Mouse (Mus musculus): ENCODE data around the gene Gstt4. TPM values are rescaled to one million over a fixed set of nuclear protein-coding genes. Genes with fewer than 3 reads are reported as not detected.
A peak's percentile ranks its signal among the peaks of the same experiment; 100 is the strongest.
"Not testable (repeated sequence)": the region's sequence is repeated elsewhere in the genome, so short reads cannot be mapped to it uniquely, and the experiment has no call there.

Gene Gstt4
- polyA plus RNA-seq (2014; fragmentation: Nextera tagmentation; extraction: Ambion mirVana): not detected in 2 replicates

- Histone ChIP-seq H3K4me1 (replicated peaks; ENCODE audit: control insufficient read depth, insufficient read depth, low read length) (no peaks in the 10 kb centered on the region), H3K36me3 (ENCODE audit: control insufficient read depth, insufficient read depth, low read length) (no peaks in the 10 kb centered on the region), H3K9ac (ENCODE audit: low read depth, low read length) (no peak within 1 kb of the TSS), H3K27ac (ENCODE audit: low read depth, low read length) (no peak within 1 kb of the TSS), H3K4me3 (ENCODE audit: low read depth, low read length) (no peak within 1 kb of the TSS), H3K4me2 (replicated peaks; ENCODE audit: low read depth, low read length) (no peak within 1 kb of the TSS), H3K27me3 (ENCODE audit: control insufficient read depth, insufficient read depth, low read length) (no peaks in the 10 kb centered on the region), H3K9me3 (ENCODE audit: control insufficient read depth, low read length) (no peaks in the 10 kb centered on the region)
- ATAC-seq (ENCODE audit: low FRiP score) (no peak), DNase-seq (ENCODE audit: low spot score) (no peak)
- WGBS: 95% methylated on average over 2 of the region's 2 CpGs
Measured at GRCm38 (mm10) chr10:75822443-75822842, at the start of gene Gstt4. Gene Gstt4, minus strand, starts transcription at chr10:75822543.

DNA sequence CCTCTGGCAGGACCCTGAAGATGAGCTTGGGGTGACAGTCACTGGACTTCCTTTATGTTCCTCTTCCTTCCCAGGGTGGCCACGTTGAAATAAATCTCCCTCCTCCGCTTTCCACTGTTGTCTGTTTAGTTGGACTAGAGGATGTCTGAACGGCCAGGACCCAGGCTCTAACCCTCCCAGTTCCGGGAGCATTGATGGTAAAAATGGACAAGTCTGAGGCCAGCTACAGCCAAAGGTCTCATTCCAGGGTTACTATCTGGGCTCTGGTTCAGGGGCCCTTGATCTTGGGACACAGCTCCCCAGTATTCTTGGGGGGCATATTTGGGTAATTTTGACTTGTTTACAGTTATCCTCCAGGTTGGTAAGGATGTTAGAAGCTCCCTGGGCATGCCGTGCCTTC, 39.2 kb upstream of the Gstt4 start:
- H3K4me3 ChIP-seq (ENCODE audit: low read depth, low read length): no peak overlapping the region
- DNase-seq (ENCODE audit: low spot score): no peak
- no peaks in the 10 kb centered on the region for H3K27me3 ChIP-seq (ENCODE audit: control insufficient read depth, insufficient read depth, low read length)
- H3K36me3 ChIP-seq (ENCODE audit: control insufficient read depth, insufficient read depth, low read length): no peaks in the 10 kb centered on the region
- ATAC-seq (ENCODE audit: low FRiP score): no peak
- H3K9ac ChIP-seq (ENCODE audit: low read depth, low read length): no peak overlapping the region
- no peaks in the 10 kb centered on the region for H3K9me3 ChIP-seq (ENCODE audit: control insufficient read depth, low read length)
- H3K4me2 ChIP-seq (replicated peaks; ENCODE audit: low read depth, low read length): no peak overlapping the region
- 65% methylated on average over 5 of the region's 5 CpGs for WGBS
- H3K4me1 ChIP-seq (replicated peaks; ENCODE audit: control insufficient read depth, insufficient read depth, low read length): peaks cover 4% of the 10 kb centered on the region
- no peak overlapping the region for H3K27ac ChIP-seq (ENCODE audit: low read depth, low read length)

DNA sequence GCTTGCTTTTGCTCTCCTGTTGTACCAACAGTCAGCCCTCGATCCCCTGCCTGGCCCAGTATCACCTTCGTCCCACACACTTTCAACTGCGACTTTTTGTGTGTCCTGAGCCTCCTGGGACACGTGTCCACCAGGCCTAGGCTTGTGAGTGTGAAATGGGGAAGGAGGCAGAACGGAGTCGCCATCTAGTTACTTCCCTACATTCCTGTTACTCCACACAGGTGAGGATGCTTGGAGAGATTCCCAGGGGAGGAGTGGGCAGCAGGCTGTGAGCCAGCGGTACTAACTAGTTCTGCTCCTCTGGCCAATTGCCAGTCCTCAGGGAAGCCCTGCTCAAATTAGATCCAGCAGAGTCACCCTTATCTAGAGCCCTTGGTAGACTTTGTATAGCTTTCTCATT, 38.4 kb upstream of the Gstt4 start:
- Histone ChIP-seq H3K9ac (ENCODE audit: low read depth, low read length) (no peak overlapping the region), H3K9me3 (ENCODE audit: control insufficient read depth, low read length) (no peaks in the 10 kb centered on the region), H3K27me3 (ENCODE audit: control insufficient read depth, insufficient read depth, low read length) (no peaks in the 10 kb centered on the region), H3K36me3 (ENCODE audit: control insufficient read depth, insufficient read depth, low read length) (no peaks in the 10 kb centered on the region), H3K4me2 (replicated peaks; ENCODE audit: low read depth, low read length) (0 out of 2 replicates have a peak overlapping the region, but pooled peaks have one; percentile 61), H3K4me3 (ENCODE audit: low read depth, low read length) (no peak overlapping the region), H3K4me1 (replicated peaks; ENCODE audit: control insufficient read depth, insufficient read depth, low read length) (peaks cover 4% of the 10 kb centered on the region), H3K27ac (ENCODE audit: low read depth, low read length) (peak overlapping the region; percentile 7; the same call in 1 of the 2 replicates)
- ATAC-seq (ENCODE audit: low FRiP score): no peak
- DNase-seq (ENCODE audit: low spot score): peak; percentile 39
- 19% methylated on average over 7 of the region's 7 CpGs for WGBS

GRCm38 (mm10) chr10:75859786-75860470, 37.6 kb upstream of the Gstt4 start, which contains the start of gene Mif:
Gene Mif, minus strand, starts transcription at chr10:75860240.
- H3K36me3 ChIP-seq (ENCODE audit: control insufficient read depth, insufficient read depth, low read length); H3K9me3 ChIP-seq (ENCODE audit: control insufficient read depth, low read length); H3K4me1 ChIP-seq (replicated peaks; ENCODE audit: control insufficient read depth, insufficient read depth, low read length); H3K27me3 ChIP-seq (ENCODE audit: control insufficient read depth, insufficient read depth, low read length): not testable (repeated sequence)
- under 1% methylated on average over 34 of the region's 46 CpGs for WGBS
- Histone ChIP-seq H3K9ac (ENCODE audit: low read depth, low read length) (peak within 1 kb of the TSS; percentile 94), H3K4me3 (ENCODE audit: low read depth, low read length) (peak within 1 kb of the TSS; percentile 68), H3K27ac (ENCODE audit: low read depth, low read length) (peak within 1 kb of the TSS; percentile 89), H3K4me2 (replicated peaks; ENCODE audit: low read depth, low read length) (peak within 1 kb of the TSS; percentile 61)
- DNase-seq (ENCODE audit: low spot score): peak; percentile 97
- peak; percentile 96 for ATAC-seq (ENCODE audit: low FRiP score)

DNA sequence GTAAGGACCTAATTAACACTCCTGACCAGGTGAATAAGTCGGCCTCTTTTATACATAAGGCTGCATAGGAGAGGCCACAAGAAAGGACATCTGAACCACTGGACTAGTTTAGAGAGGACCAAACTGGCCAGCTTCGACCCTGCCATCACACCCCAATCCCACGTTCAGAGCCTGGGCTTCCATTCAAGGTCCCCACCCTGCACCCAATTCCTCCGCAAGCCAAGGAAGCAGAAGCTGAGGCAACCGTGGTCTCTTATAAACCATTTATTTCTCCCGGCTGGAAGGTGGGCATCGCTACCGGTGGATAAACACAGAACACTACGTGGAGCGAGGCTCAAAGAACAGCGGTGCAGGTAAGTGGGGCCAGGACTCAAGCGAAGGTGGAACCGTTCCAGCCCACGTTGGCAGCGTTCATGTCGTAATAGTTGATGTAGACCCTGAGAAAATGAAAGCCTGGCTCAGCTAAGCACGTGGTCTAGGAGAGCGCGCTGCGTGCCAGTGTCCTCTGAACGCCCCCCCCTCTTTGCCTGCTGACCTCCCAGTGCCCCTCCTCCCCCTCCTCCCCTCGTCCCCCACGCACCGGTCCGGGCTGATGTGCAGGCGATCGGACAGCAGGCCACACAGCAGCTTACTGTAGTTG, 36.9 kb upstream of the Gstt4 start:
- ATAC-seq (ENCODE audit: low FRiP score): peak; percentile 72
- peak overlapping the region; percentile 89; the same call in 1 of the 2 replicates for H3K27ac ChIP-seq (ENCODE audit: low read depth, low read length)

GRCm38 (mm10) chr10:75857598-75857997, 35.3 kb upstream of the Gstt4 start:
- no peak for ATAC-seq (ENCODE audit: low FRiP score)
- Histone ChIP-seq H3K36me3 (ENCODE audit: control insufficient read depth, insufficient read depth, low read length) (no peaks in the 10 kb centered on the region), H3K9ac (ENCODE audit: low read depth, low read length) (no peak overlapping the region), H3K27me3 (ENCODE audit: control insufficient read depth, insufficient read depth, low read length) (no peaks in the 10 kb centered on the region), H3K4me2 (replicated peaks; ENCODE audit: low read depth, low read length) (no peak overlapping the region), H3K4me3 (ENCODE audit: low read depth, low read length) (no peak overlapping the region), H3K4me1 (replicated peaks; ENCODE audit: control insufficient read depth, insufficient read depth, low read length) (peaks cover 4% of the 10 kb centered on the region), H3K27ac (ENCODE audit: low read depth, low read length) (no peak overlapping the region), H3K9me3 (ENCODE audit: control insufficient read depth, low read length) (no peaks in the 10 kb centered on the region)
- DNase-seq (ENCODE audit: low spot score): no peak
- WGBS: 98% methylated on average over 4 of the region's 4 CpGs

More for the DNA sequence above, 36.9 kb upstream of the Gstt4 start:
- H3K9ac ChIP-seq (ENCODE audit: low read depth, low read length): peak overlapping the region; percentile 94
- peak overlapping the region; percentile 68 for H3K4me3 ChIP-seq (ENCODE audit: low read depth, low read length)
- DNase-seq (ENCODE audit: low spot score): peak; percentile 74
- H3K4me1 ChIP-seq (replicated peaks; ENCODE audit: control insufficient read depth, insufficient read depth, low read length): peaks cover 4% of the 10 kb centered on the region
- H3K36me3 ChIP-seq (ENCODE audit: control insufficient read depth, insufficient read depth, low read length): no peaks in the 10 kb centered on the region
- H3K27me3 ChIP-seq (ENCODE audit: control insufficient read depth, insufficient read depth, low read length): no peaks in the 10 kb centered on the region
- 2% methylated on average over 26 of the region's 27 CpGs for WGBS
- H3K4me2 ChIP-seq (replicated peaks; ENCODE audit: low read depth, low read length): peak overlapping the region; percentile 61
- no peaks in the 10 kb centered on the region for H3K9me3 ChIP-seq (ENCODE audit: control insufficient read depth, low read length)

DNA sequence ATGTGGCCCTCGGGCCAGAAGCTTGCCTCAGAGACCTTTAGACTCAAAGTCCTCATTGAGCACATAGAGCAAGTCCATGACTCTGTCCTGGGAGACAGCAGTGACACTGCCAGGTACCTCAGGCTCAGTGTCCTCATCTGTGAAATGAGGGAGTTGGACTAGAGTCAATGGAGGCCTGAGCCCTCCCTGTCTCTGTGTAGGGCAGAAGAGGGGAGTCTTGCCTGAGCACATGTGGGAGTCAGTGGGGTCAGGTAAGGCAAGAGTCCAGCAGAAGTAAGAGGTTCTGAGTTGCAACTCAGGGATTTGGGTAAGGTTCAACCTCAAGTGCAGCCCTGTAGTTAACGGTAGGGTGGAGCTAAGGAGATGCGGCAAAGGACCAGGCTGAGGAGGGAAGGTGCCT, 34.6 kb upstream of the Gstt4 start:
- Histone ChIP-seq H3K4me2 (replicated peaks; ENCODE audit: low read depth, low read length) (no peak overlapping the region), H3K27ac (ENCODE audit: low read depth, low read length) (no peak overlapping the region), H3K36me3 (ENCODE audit: control insufficient read depth, insufficient read depth, low read length) (no peaks in the 10 kb centered on the region), H3K27me3 (ENCODE audit: control insufficient read depth, insufficient read depth, low read length) (no peaks in the 10 kb centered on the region), H3K9ac (ENCODE audit: low read depth, low read length) (no peak overlapping the region), H3K9me3 (ENCODE audit: control insufficient read depth, low read length) (no peaks in the 10 kb centered on the region), H3K4me1 (replicated peaks; ENCODE audit: control insufficient read depth, insufficient read depth, low read length) (peaks cover 4% of the 10 kb centered on the region), H3K4me3 (ENCODE audit: low read depth, low read length) (no peak overlapping the region)
- WGBS: 92% methylated on average over 3 of the region's 3 CpGs
- DNase-seq (ENCODE audit: low spot score) (no peak), ATAC-seq (ENCODE audit: low FRiP score) (no peak)

- no peak overlapping the region for H3K4me3 ChIP-seq (ENCODE audit: low read depth, low read length)
- H3K4me2 ChIP-seq (replicated peaks; ENCODE audit: low read depth, low read length): no peak overlapping the region
- no peaks in the 10 kb centered on the region for H3K9me3 ChIP-seq (ENCODE audit: control insufficient read depth, low read length)
- no peak overlapping the region for H3K27ac ChIP-seq (ENCODE audit: low read depth, low read length)
- H3K27me3 ChIP-seq (ENCODE audit: control insufficient read depth, insufficient read depth, low read length): no peaks in the 10 kb centered on the region
- DNase-seq (ENCODE audit: low spot score) (no peak), ATAC-seq (ENCODE audit: low FRiP score) (no peak)
- no peaks in the 10 kb centered on the region for H3K36me3 ChIP-seq (ENCODE audit: control insufficient read depth, insufficient read depth, low read length)
- H3K4me1 ChIP-seq (replicated peaks; ENCODE audit: control insufficient read depth, insufficient read depth, low read length): peaks cover 4% of the 10 kb centered on the region
- 87% methylated on average over 11 of the region's 11 CpGs for WGBS
- H3K9ac ChIP-seq (ENCODE audit: low read depth, low read length): no peak overlapping the region
Measured at GRCm38 (mm10) chr10:75856155-75856907, 34.0 kb upstream of the Gstt4 start.

All from hindbrain, embryonic 11.5 days (tissue).